Mouse (Mus musculus) CD4-positive, CD25-positive, alpha-beta regulatory T cell, adult 4 months (primary cell): ENCODE measurements around the gene C130050O18Rik. TPM values are rescaled to one million over a fixed set of nuclear protein-coding genes. Genes with fewer than 3 reads are reported as not detected.

Experiments used
- ATAC-seq: one replicate; pipeline ENCODE4 v1.8.0; 2017
- polyA plus RNA-seq, 2 experiments: library from polyadenylated mRNA; unstranded; fragments of 100-300 nt; shearing (Covaris generic); gene quantifications; one replicate each; pipeline ENCODE4 v1.2.1; 2017

Gene C130050O18Rik
- polyA plus RNA-seq, 2 experiments from 2014 or later: not detected

GRCm38 (mm10) chr5:139427989-139428388 lies 22.9 kb downstream of the C130050O18Rik start:
- ATAC-seq: no peak

- no peak for ATAC-seq
Measured at GRCm38 (mm10) chr5:139429818-139430341, 24.8 kb downstream of the C130050O18Rik start.

- ATAC-seq: no peak
Measured at GRCm38 (mm10) chr5:139432333-139432732, 27.3 kb downstream of the C130050O18Rik start.

GRCm38 (mm10) chr5:139432747-139433508 lies 27.8 kb downstream of the C130050O18Rik start:
- no peak for ATAC-seq

GRCm38 (mm10) chr5:139433842-139434568 lies 28.9 kb downstream of the C130050O18Rik start:
- no peak for ATAC-seq

- ATAC-seq: no peak
Measured at GRCm38 (mm10) chr5:139434940-139435339, 29.9 kb downstream of the C130050O18Rik start.

GRCm38 (mm10) chr5:139437769-139438168 lies 32.7 kb downstream of the C130050O18Rik start:
- ATAC-seq: no peak

GRCm38 (mm10) chr5:139438440-139438839 lies 33.4 kb downstream of the C130050O18Rik start:
- no peak for ATAC-seq

- no peak for ATAC-seq
Measured at GRCm38 (mm10) chr5:139440451-139440850, 35.4 kb downstream of the C130050O18Rik start.

GRCm38 (mm10) chr5:139440926-139441725 lies 36.0 kb downstream of the C130050O18Rik start:
- no peak for ATAC-seq

GRCm38 (mm10) chr5:139441726-139442018 lies 36.6 kb downstream of the C130050O18Rik start:
- no peak for ATAC-seq

- ATAC-seq: no peak
Measured at GRCm38 (mm10) chr5:139442428-139442827, 37.3 kb downstream of the C130050O18Rik start.

GRCm38 (mm10) chr5:139442962-139443361 lies 37.9 kb downstream of the C130050O18Rik start:
- ATAC-seq: no peak

- no peak for ATAC-seq
Measured at GRCm38 (mm10) chr5:139445258-139445657, 40.2 kb downstream of the C130050O18Rik start.

GRCm38 (mm10) chr5:139448025-139448424 lies 42.9 kb downstream of the C130050O18Rik start:
- ATAC-seq: no peak

GRCm38 (mm10) chr5:139449161-139449791 lies 44.2 kb downstream of the C130050O18Rik start:
- ATAC-seq: no peak

- ATAC-seq: no peak
Measured at GRCm38 (mm10) chr5:139449926-139450325, 44.8 kb downstream of the C130050O18Rik start.

GRCm38 (mm10) chr5:139453031-139453430 lies 48.0 kb downstream of the C130050O18Rik start:
- ATAC-seq: no peak

- ATAC-seq: no peak
Measured at GRCm38 (mm10) chr5:139455166-139455565, 50.1 kb downstream of the C130050O18Rik start.

- no peak for ATAC-seq
Measured at GRCm38 (mm10) chr5:139457241-139457640, 52.2 kb downstream of the C130050O18Rik start.

GRCm38 (mm10) chr5:139459938-139460337 lies 54.9 kb downstream of the C130050O18Rik start:
- no peak for ATAC-seq

GRCm38 (mm10) chr5:139460384-139461067 lies 55.4 kb downstream of the C130050O18Rik start, which contains the start of gene 3110082I17Rik:
Gene 3110082I17Rik (minus strand): TSS chr5:139460527.
- ATAC-seq: peak; percentile 100
